Mouse (Mus musculus) thymus, adult 2 months (tissue): ENCODE results near the gene Xxylt1. TPM values are rescaled to one million over a fixed set of nuclear protein-coding genes. Genes with fewer than 3 reads are reported as not detected.

ENCODE experiments used
- DNase-seq: peaks from one replicate; pipeline ENCODE4 v3.0.0; 2021
- H3K27ac ChIP-seq: fragments of 200-500 bp; 2 replicates; pipeline ENCODE4 v1.5.1; 2012; ENCODE audit warnings: low read length, control low read depth; ENCODE audit not compliant: control insufficient read depth, insufficient read depth
- H3K27me3 ChIP-seq: fragments of 200-500 bp; 2 replicates; pipeline ENCODE4 v1.6.1; 2012; ENCODE audit warnings: mild to moderate bottlenecking, low read length, moderate library complexity, mixed read lengths; ENCODE audit not compliant: control insufficient read depth, insufficient read depth
- H3K36me3 ChIP-seq: fragments of 200-500 bp; 2 replicates; pipeline ENCODE4 v1.6.1; 2012; ENCODE audit warnings: mild to moderate bottlenecking, low read length, moderate library complexity; ENCODE audit not compliant: control insufficient read depth, insufficient read depth
- H3K4me1 ChIP-seq: fragments of 200-500 bp; replicated peaks from 2 replicates; pipeline ENCODE4 v1.6.1; 2012; ENCODE audit warnings: low read length; ENCODE audit not compliant: control insufficient read depth, insufficient read depth
- H3K4me3 ChIP-seq: fragments of 200-500 bp; 2 replicates; pipeline ENCODE4 v1.5.1; 2012; ENCODE audit warnings: mild to moderate bottlenecking, low read length, control low read depth, moderate library complexity; ENCODE audit not compliant: control insufficient read depth, insufficient read depth
- CTCF ChIP-seq: fragments of 200-500 bp; IDR thresholded peaks from 2 replicates; pipeline ENCODE4 v1.5.1; 2012; ENCODE audit warnings: mild to moderate bottlenecking, control low read depth, low read length, moderate library complexity, borderline replicate concordance; ENCODE audit not compliant: control insufficient read depth, poor library complexity, insufficient read depth; ENCODE audit errors: extremely low read depth
- POLR2A ChIP-seq: fragments of 200-500 bp; IDR thresholded peaks from 2 replicates; pipeline ENCODE4 v1.6.1; 2012; ENCODE audit warnings: mild to moderate bottlenecking, low read length, control low read depth, moderate library complexity; ENCODE audit not compliant: control insufficient read depth, poor library complexity, insufficient read depth; ENCODE audit errors: extremely low read depth
- WGBS: fragments of 180-500 bp; shearing (Covaris S2); methylation state at CpG from one replicate; pipeline ENCODE4 v1.1.7; 2018; 5-methylcytosine and 5-hydroxymethylcytosine counted together
- polyA plus RNA-seq: library from polyadenylated mRNA; depleted of rRNA; stranded (reverse); fragments of >200 nt; gene quantifications from 2 replicates; pipeline ENCODE4 v1.2.3, GENCODE M21; 2012

Xxylt1 gene
- polyA plus RNA-seq, 1 experiment, result 13.2 TPM

- 70% methylated on average over 7 of the region's 7 CpGs for WGBS
- H3K27me3 ChIP-seq, result no peaks in the 10 kb centered on the region
- no peaks in the 10 kb centered on the region for H3K36me3 ChIP-seq
- no peak overlapping the region for H3K27ac ChIP-seq
- DNase-seq, result no peak
- no peak overlapping the region for H3K4me3 ChIP-seq
- no peak for TF ChIP-seq POLR2A
- TF ChIP-seq CTCF, result no peak
- H3K4me1 ChIP-seq, result peaks cover 15% of the 10 kb centered on the region
Observed at GRCm38 (mm10) chr16:31052177-31052726, 29.0 kb downstream of the Xxylt1 start.

GRCm38 (mm10) chr16:31050701-31051100, 30.5 kb downstream of the Xxylt1 start:
- no peaks in the 10 kb centered on the region for H3K36me3 ChIP-seq
- no peak overlapping the region for H3K4me3 ChIP-seq
- TF ChIP-seq POLR2A, result no peak
- TF ChIP-seq CTCF, result no peak
- no peak for DNase-seq
- 93% methylated on average over 7 of the region's 7 CpGs for WGBS
- H3K27me3 ChIP-seq, result no peaks in the 10 kb centered on the region
- no peak overlapping the region for H3K27ac ChIP-seq
- peaks cover 18% of the 10 kb centered on the region for H3K4me1 ChIP-seq

GRCm38 (mm10) chr16:31048194-31048593, 33.0 kb downstream of the Xxylt1 start:
- Histone ChIP-seq H3K27me3 (no peaks in the 10 kb centered on the region), H3K27ac (no peak overlapping the region), H3K4me1 (peaks cover 18% of the 10 kb centered on the region), H3K36me3 (no peaks in the 10 kb centered on the region), H3K4me3 (no peak overlapping the region)
- TF ChIP-seq POLR2A (no peak), CTCF (no peak)
- DNase-seq, result no peak
- 41% methylated on average over 6 of the region's 6 CpGs for WGBS

- no peak overlapping the region for H3K27ac ChIP-seq
- H3K4me3 ChIP-seq, result no peak overlapping the region
- no peaks in the 10 kb centered on the region for H3K27me3 ChIP-seq
- H3K4me1 ChIP-seq, result peaks cover 18% of the 10 kb centered on the region
- DNase-seq, result no peak
- no peaks in the 10 kb centered on the region for H3K36me3 ChIP-seq
- WGBS, result 95% methylated on average over 10 of the region's 10 CpGs
- TF ChIP-seq CTCF (no peak), POLR2A (no peak)
Observed at GRCm38 (mm10) chr16:31047186-31047898, 33.9 kb downstream of the Xxylt1 start.

- Histone ChIP-seq H3K4me1 (peaks cover 15% of the 10 kb centered on the region), H3K36me3 (no peaks in the 10 kb centered on the region), H3K4me3 (no peak overlapping the region), H3K27me3 (no peaks in the 10 kb centered on the region), H3K27ac (no peak overlapping the region)
- TF ChIP-seq CTCF (no peak), POLR2A (no peak)
- no peak for DNase-seq
- WGBS, result 40% methylated on average over 14 of the region's 14 CpGs
Observed at GRCm38 (mm10) chr16:31046217-31046659, 35.0 kb downstream of the Xxylt1 start.

- no peak for TF ChIP-seq POLR2A
- TF ChIP-seq CTCF, result no peak
- WGBS, result 42% methylated on average over 5 of the region's 5 CpGs
- no peak overlapping the region for H3K4me3 ChIP-seq
Observed at GRCm38 (mm10) chr16:31045211-31045610, 36.0 kb downstream of the Xxylt1 start.

More at GRCm38 (mm10) chr16:31045211-31045610, 36.0 kb downstream of the Xxylt1 start:
- Histone ChIP-seq H3K4me1 (peaks cover 15% of the 10 kb centered on the region), H3K27me3 (no peaks in the 10 kb centered on the region), H3K27ac (no peak overlapping the region), H3K36me3 (no peaks in the 10 kb centered on the region)
- DNase-seq, result no peak
